Mouse (Mus musculus) testis, adult 2 months (tissue): Measurements from ENCODE around the gene Trp53inp2.

Source experiments
- CTCF ChIP-seq: fragments of 200-500 bp; IDR thresholded peaks from 2 replicates; pipeline ENCODE4 v1.5.1; 2012; ENCODE audit warnings: low read depth, mild to moderate bottlenecking, inconsistent platforms, low read length, moderate library complexity; ENCODE audit not compliant: control insufficient read depth, insufficient read depth, insufficient replicate concordance
- POLR2A ChIP-seq: fragments of 200-500 bp; IDR thresholded peaks from 2 replicates; pipeline ENCODE4 v1.6.1; 2012; ENCODE audit warnings: low read depth, mild to moderate bottlenecking, inconsistent platforms, low read length, moderate library complexity; ENCODE audit not compliant: control insufficient read depth

DNA sequence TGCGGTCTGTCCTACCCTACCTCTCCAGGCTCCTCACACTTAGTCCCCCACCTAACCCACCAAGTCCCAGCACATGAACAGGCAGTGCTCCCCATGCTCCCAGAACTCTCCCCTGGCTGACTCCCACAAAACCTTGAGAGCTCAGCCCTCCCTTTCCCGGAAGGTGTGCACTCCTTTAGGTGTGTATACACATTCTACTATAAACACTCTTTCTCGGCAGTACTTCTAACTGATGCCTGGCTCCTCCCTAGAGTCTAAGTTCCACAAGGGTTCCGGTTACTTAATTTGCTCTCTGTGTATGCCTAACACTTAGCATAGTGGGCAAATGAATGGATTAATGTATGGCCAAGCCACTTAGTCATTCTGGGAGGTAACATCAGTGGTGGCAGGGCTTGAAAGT lies 49.5 kb upstream of the Trp53inp2 start:
- no peak for TF ChIP-seq POLR2A
- TF ChIP-seq CTCF, result no peak
